Mouse (Mus musculus) monocyte, adult 2 months (primary cell): Measurements from ENCODE around the gene Btbd35f27.
"Not testable (repeated sequence)": the region's sequence is repeated elsewhere in the genome, so short reads cannot be mapped to it uniquely, and the experiment has no call there.

Source experiments
- DNase-seq, 2 experiments: peaks; one replicate each; pipeline ENCODE4 v3.0.0; 2022; ENCODE audit warnings: low spot score in 2 of 2, low read depth in 1 of 2

Btbd35f27 gene

GRCm38 (mm10) chrX:4951835-4952234 lies at the start of gene Btbd35f27:
Gene Btbd35f27 (plus strand): TSS chrX:4952135.
- not testable (repeated sequence) for DNase-seq
